Mouse (Mus musculus): ENCODE data around the gene Eif4a3.
"Not testable (repeated sequence)": the region's sequence is repeated elsewhere in the genome, so short reads cannot be mapped to it uniquely, and the experiment has no call there.

The Eif4a3 gene

DNA sequence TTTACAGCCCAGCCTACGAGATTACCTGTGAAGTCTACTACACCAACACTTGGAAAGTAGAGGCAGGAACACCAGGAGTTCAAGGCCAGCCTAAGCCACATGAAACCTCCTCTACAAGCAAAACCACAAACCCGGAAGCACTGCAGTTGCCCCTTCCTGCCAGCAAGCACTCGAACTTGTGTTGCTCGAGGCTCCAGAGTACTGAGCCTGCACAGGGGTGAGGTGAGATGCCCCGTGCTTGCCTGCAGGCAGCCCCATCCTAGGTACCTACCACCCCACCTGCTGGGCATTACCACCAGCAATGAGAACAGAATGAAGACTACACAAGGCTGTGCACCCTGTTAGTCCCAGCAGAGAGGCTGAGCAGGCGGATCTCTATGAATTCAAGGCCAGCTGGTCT lies 1.9 kb downstream of the Eif4a3 start:
- peak; percentile 19 to 32 for DNase-seq

DNA sequence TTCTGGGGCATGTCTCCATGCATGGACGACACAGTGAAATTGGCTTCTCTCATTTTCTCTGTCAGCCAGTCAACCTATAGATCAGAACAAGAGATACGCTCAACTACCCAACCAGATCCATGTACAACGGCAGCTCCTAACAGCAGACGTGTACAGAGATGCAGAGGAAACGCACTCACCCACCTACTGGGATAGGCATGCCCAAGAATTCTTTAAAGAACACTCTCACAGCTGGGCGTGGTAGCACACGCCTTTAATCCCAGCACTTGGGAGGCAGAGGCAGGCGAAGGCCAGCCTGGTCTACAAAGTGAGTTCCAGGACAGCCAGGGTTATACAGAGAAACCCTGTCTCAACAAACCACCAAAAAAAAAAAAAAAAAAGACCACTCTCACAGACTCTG lies 7.0 kb downstream of the Eif4a3 start:
- not testable (repeated sequence) for DNase-seq

DNA sequence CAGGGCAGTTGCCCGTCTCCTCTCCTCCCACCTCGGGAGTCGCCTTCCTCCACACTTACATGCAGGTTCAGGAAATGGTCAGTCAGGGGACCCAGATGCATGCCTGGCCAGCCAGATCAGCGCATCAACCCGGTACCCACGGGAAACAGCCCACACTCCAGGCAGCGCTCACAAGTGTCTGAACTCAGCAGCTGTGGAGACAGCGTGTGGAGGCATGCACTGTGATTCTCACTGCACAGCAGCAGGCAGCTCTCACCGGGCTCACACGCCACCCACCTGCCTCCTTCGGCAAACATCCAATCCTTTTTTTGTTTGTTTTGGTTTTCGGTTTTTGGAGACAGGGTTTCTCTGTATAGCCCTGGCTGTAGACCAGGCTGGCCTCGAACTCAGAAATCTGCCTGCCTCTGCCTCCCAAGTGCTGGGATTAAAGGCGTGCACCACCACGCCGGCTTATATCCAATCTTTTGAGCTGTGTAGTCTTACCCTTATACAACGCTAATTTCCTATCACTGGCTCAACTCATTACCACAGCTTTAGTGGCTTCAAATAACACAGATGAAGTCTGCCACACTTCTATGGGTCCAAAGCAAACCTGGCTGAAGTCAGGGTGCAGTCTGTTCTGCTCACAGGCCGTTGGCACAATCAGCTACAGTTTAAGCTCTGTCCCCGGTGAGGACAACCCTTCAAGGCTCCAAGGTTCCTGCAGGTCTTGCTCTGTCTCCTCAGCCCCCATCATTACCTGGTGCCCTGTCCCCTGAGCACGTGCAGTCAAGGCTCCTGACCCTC lies 12.5 kb downstream of the Eif4a3 start:
- DNase-seq = no peak

DNA sequence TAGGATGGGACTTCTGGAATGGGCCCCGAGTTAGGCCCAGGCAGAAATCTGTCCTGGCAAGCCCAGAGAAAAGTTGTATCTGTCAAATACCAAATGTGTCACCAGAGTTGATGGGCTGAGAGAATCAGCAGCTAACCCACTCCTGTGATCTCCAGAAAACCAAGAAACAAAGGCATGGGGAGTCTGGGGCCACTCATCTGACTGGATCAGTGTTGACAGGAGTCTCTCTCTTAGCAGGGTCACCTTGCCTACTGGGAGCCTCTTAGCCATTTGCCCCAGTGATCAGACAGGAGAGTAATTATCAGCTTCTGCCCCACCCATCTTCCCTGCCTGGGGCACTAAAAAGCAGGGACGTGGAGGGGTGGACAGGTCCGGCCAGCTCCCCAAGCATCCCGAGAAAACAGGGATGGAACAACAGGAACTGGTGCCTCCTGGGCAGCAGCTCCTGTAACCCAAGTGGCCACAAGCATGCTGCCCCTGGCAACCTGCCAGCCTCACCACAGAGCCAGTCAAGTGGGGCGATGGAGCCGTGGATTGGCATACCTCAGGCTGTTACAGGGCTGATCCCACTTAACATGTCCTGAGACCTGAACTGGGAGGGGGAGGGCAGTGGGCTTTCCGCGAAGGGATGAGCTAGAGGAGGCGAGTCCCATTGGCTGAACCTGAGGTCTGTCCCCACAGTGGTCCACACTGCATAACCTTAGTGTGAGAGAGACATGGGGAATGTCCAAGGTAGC lies 13.9 kb downstream of the Eif4a3 start:
- no peak for DNase-seq

DNA sequence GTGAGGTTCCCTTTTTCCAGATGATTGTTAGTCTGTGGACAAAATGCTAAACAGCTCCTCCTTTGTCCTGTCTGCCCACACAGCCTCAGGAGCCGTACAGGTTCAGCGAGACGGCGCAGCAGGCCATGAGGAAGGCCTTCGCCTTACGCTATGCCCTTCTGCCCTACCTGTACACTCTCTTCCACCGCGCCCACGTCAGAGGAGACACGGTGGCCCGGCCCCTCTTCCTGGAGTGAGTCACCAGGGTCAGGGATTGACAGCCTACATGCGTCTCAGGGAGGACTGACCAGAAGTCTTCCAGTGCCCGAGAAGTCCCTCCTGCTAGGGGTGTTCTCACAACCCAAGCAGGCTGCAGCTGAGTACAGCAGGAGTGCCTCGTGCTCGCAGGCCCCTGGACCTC lies 18.9 kb downstream of the Eif4a3 start:
- DNase-seq = no peak

DNA sequence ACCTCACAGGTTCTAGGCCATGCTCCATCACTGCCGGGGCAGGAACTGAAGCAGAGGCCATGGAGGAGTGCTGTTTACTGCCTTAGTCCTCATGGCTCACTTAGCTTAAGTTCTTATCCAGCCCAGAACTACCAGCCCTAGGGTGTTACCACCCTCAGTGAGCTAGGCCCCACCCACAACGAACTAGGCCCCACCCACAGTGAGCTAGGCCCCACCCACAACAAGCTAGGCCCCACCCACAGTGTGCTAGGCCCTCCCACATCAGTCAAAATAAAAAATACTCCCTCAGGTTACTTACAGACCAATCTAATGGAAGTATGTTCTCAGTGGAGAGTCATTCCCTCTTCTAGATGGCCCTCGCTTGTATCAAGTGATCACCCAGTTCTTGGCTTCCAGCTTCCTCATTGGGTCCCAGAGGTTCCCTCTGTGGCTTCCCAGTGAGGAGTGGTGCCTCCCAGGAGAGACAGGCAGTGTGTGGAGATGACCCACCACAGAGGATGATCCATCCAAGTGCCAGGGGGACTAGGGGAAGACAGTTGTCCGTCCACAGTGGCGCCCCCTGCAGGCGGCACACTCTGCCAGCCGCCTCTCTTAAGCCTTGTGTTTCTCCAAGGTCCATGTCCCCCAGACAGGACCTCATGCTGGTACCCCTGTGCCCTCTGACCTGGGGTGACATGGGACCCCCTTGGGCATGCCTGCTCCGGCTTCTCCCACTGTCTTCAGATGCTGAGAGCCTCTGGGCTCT lies 26.5 kb downstream of the Eif4a3 start:
- DNase-seq = peak; percentile 51 to 56

DNA sequence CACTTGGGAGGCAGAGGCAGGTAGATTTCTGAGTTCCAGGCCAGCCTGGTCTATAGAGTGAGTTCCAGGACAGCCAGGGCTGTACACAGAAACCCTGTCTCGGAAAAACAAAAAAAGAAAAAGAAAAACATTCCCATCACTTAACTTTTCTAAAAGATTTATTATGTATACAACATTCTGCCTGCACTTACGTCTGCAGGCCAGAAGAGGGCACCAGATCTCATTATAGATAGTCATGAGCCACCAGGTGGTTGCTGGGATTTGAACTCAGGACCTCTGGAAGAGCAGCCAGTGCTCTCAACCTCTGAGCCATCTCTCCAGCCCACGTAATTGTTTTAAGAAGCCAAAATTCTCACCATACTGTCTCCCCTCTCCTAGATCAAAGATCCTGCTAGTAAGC lies 27.4 kb downstream of the Eif4a3 start:
- DNase-seq = peak in 1 of 2 experiments; percentile 33

DNA sequence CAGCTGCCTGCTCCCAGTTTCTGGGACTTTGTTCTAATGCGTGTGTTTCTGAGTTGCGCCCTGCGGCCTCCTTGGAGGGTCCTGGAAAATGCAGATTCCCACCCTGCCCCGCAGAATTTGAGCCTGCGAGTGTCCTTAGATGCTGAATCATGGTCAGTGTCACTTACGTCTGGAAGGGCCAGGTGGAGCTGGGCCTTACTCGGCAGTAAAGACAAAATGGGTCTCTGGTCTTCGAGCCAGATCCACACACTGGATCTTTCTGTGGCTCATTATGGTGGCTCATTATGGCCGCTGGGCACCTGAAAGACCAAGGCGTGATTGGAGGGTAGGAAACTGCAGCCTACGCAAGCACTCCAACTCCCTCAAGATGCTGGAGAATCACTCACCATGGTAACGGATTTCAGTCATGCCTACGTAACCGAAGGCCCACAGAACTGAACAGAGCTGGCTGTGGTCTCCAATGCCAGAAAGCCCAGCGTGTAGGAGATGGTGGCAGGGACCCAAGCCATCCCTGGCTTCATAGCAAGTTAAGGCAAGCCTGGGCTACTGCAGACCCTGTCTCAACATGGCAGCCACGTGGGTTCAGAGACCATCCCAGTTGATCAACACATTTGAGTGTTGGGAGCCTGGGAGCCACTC lies 31.2 kb downstream of the Eif4a3 start:
- DNase-seq = no peak

DNA sequence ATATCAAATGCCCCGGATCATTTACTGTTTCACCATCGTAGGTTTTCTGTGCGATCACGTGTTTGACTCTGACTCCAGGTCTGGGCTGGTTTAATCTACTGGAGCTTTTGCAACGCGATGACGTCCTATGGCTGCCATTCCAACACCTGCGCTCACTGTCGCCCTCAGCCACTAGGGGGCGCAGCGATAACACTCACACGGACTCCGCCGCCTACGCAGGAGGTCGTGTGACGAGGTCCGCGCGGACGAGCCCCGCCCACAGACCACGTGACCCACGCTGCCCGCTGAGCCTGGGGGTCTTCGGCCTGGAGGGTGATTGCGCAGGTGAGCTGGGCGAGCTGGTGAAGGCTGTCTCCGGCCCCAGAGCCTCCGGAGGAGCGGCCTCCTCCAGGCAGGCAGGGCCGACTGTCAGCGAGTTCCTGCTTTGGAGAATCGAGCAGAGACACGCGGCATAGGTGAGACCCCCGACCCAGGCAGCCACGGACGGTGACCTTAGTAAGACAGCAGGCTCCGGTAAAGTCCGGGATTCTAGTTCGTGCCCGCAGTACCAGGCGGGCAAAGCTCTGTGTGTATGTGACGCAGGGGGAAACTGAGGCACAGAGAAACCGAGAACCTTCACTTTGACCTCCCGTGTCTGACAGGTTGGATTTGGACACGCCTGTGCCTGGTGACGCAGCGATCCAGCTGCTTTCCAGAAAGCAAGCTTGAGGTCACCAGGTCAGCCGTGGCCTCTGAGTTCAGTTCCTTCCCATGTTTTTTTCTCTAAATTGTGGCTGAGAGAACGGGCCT lies 31.9 kb downstream of the Eif4a3 start, which contains the start of gene Gaa:
TSS of gene Gaa (plus strand) at position 120 of the 789 bp plus-strand sequence.
- peak; percentile 98 to 99 for DNase-seq

DNA sequence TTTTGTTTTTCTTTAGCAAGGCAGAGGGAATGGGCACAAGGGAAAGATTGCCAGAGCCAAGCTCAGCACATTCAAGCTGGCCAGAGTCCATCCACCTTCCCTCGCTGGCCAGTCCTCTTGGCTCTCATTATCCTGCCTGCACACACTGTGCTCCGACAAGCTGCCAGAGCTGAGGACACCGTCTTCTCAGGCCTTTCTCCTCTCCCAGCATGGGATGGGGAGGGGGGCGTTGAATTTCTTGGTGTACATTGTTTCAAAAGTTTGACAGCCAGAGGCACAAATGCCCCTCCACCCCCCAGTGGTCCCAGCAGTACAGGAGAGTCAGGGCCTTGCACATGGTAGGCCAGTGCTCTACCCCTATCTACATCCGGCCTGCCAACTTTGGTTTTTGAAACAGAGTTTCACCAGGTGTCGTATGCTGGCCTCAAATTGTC lies 32.6 kb downstream of the Eif4a3 start:
- no peak for DNase-seq

DNA sequence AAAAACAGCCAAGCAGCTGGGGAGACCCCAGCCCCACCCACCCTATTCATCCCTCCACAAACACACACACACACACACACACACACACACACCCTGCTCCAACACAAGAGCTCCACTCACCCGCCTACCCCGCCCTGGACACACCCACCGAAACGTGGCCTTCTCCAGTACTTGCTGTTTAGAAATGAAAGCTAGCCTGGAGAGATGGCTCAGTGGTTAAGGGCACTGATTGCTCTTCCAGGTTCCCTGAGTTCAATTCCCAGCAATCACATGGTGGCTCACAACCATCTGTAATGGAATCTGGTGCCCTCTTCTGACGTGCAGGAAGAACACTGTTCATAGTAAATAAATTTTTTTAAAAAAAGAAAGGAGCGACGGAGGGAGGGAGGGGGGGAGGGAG lies 34.1 kb downstream of the Eif4a3 start:
- no peak for DNase-seq

DNA sequence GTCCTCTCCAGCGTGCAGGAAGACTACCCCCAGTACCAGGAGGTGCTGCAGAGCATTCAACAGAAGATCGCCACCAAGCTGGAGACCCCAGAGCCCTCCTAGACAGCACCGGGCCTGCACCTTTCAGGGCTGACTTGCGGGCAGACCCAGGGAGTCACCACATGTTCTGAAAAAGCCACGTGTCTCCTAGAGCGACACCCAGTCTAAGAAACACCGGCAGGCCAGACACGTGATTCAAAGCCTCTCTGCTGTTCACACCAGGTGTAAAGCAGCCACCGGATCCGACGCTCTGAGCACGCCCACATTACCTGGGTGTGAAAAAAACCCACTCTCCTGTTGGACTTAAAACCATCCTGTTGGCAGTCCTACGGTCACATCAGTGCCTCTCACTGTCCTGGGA lies 35.5 kb downstream of the Eif4a3 start:
- no peak for DNase-seq

DNA sequence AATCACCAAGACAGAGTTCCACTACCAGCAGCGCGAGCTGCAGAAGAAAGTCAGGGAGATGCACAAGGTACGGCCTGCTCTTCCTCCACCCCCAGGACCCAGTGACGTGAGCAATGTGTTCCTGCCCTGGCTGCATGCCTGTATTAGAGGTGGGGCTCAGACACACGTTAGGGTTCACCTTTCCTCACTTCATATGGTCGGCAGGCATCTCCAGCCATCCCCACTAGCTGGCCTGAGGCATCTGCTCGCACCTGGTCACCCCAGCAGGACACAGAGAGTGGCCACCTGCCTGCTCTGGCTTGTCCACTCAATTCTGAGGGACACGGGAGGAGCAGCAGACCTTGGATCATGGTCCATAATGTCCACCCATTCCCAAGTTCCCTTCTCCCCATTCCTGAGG lies 39.9 kb downstream of the Eif4a3 start:
- DNase-seq = no peak

DNA sequence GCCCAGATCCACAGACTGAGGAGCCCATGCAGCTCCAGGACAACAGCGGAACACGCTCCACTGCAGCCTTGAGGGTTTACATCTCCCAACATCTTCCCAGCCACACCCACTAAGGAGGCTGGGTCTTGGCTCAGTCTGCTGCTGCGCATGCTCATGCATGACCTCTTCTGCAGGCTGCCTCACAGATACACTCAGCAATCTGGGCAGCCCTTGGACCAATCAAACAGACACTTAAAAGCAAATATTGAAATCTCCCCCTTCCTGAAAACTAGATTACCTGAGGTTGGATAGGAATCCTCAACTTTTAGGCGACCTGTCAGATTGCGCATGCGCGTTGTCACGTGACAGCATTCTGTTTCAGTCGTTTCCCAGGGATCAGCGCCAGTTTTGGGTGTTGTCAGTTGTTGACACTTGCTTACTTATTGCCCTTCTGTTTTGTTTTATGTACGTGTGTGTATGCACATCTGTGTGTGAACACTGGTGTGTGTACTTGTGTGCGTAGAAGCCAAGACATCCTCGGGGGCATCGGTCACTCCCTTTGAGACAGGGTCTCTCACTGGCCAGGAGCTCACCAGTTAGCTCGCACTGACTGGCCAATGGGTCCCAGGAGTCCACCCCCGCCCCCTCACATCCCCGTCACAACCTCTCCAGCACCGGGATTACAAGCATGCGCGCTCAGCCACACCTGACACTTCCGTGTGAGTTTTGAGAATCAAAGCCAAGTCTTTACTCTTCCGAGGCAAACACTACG lies 41.1 kb downstream of the Eif4a3 start:
- DNase-seq = peak; percentile 57 to 63

DNA sequence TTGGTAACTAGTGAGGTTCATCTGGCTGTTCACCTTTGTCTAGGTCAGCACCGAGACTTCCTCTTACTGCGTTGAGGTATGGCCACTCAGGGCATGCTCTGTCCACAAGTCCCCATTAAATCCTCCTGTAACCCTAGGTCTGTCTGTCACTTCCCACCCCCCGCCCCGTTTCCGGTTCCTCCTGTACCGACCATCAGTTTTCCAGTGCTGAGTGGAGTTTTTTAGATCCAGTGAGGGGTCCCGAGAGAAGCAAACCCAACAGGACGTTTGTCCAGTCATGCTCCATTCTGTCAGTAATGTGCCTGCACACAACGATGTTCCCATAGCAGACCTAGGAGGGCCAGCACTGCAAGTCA lies 41.7 kb downstream of the Eif4a3 start:
- DNase-seq = no peak

DNA sequence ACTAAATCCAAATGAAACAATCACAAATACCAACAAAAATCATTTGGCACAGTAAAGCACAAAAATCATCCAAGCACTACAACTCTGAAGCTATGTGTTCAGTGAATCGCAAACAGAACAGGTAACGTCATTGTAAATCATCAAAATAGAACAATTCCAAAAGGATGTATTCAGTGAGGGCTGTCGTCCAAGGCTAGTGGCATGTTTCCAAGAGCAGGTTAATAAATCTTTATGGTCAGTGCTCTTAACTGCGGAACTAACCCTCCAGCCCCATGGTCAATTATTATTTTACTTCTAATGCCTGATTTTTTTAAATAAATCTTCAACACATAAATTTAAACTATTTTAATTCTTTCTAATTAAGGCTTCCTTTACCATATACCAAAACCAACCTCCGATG lies 43.3 kb downstream of the Eif4a3 start:
- DNase-seq = not testable (repeated sequence)

DNA sequence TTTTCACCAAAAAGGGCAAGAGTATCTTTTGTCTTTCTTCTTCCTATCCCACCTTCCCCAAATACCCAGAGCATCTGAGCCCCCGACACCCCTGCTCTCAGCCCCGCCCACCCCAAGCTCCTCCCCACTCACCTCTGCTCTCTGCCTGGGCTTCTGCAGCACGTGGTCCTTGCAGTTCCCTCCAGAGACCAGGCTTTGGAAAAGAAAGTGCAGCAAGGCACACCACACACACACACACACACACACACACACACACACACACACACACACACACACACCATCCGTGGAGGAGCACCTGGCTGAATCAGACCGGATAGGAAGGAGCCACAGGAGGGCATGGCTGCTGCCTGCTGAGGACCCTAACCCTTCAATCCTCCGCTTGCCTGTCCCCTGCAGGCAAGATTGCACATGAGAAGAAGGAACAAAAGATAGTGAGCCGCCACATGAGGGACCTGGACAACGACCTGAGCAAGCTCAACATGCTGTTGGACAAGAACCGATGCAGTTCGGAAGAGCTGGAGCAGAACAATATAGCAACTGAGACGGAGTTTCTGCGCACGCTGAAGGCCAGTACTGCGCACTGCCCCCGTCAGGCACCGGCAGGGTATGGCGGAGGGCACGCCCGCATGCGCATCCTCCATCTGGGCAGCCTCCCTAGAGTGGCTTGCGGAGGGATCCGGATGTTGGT lies 46.9 kb downstream of the Eif4a3 start:
- DNase-seq = peak; percentile 61 to 65

DNA sequence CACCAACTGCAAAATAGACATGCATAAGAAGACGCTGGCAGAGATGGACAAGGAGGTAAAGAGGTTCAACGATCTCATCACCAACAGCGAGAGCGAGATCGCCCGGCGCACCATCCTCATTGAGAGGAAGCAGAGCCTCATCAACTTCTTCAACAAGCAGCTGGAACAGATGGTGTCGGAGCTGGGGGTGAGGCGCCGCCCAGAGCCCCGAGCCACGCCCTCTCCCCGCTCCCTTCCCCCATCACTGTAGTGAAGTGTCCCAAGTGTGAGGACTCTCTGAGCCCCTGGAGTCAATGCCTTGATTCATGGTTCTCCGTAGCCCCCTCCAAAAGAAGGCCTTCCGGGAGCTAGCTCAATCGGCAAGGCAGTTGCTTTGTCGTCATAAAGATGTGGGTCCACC lies 48.9 kb downstream of the Eif4a3 start:
- no peak for DNase-seq

DNA sequence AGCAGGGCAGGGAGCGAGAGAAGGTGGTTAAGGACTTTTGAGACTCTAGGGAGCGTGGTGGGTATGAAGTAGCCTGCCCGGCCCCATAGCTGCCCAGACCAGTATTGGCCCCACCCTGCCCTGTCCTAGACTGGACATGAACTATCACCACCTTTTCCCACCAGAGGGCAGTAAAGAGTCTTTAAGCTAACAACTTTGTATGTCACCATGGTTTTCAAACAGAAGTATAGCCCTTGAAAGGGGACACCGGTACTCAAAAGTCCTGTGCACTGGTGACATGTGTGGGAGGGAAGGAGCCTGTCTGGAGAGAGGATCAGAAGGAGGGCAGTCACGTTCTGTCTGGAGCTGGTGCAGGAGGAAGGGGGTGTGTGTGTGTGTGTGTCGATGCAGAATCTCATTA lies 50.9 kb downstream of the Eif4a3 start:
- DNase-seq = peak; percentile 73

DNA sequence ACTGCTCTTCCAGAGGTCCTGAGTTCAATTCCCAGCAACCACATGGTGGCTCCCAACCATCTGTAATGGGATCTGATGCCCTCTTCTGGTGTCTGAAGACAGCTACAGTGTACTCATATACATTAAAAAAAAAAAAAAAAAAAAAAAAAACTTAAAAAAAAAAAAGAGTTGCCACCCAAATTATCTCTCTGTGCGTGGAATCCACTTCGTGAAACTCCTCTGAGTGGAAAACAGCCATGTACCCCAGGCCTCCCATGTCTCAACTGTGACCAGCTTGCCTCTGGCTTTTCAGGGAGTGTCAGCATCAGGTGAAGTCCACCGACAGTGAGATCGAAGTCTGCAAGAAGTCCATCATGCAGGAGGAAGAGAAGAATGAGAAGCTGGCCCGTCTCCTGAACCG lies 54.3 kb downstream of the Eif4a3 start:
- not testable (repeated sequence) for DNase-seq

DNA sequence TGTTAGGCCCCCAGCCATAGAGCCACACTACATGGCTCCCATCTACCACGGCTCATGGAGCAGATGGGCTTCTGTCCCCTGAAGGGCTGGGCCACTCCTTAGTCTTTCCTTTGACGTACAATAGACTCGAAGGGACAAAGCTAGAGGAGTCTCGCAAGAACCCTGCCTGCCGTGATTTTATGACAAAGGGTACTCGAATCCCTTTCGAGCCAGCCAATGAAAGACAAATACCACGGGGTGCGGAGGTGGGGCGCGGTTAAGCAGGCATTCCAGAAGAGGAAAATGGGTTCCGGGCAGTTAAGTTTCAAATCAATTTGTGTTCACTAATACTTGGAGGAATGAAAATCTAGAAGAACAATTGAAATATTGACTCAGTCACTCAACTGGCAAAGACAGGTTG lies 60.4 kb downstream of the Eif4a3 start:
- DNase-seq = no peak

Data from B cell, adult 2 months (primary cell).